Mouse (Mus musculus) fat pad, adult 2 months (tissue): ENCODE data around the gene Olfr822.
"Not testable (repeated sequence)": the region's sequence is repeated elsewhere in the genome, so short reads cannot be mapped to it uniquely, and the experiment has no call there.

Experiments
- DNase-seq: peaks from one replicate; pipeline ENCODE4 v3.0.0-alpha.2; 2011; ENCODE audit warnings: low read depth, low spot score; ENCODE audit errors: extremely low read depth

Olfr822 gene

DNA sequence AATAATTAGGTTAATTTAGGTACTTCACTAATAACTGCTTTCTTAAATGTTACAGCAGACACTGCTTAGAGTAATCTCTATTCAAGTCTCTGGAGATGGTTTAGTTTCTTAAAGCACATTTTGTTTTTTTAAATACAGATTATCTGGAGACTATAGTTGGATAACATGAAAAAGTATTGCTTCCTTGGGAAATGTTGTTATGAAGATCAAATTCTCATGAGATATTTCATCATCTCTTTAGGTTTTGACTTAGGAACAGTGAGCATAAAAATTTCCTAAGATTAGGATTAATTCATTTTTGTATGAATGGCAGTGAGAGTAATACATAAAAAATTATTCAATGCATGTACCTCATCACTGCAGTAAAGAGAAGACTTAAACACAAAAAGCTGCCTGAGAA is at the start of gene Olfr822:
Olfr822 (plus strand) TSS at position 301 of the 400 bp plus-strand sequence.
- DNase-seq: no peak

GRCm38 (mm10) chr10:130030048-130030447 is 41.0 kb upstream of the Olfr822 start, which contains the start of gene Olfr821:
Olfr821 (plus strand) TSS chr10:130030348.
- DNase-seq: no peak

DNA sequence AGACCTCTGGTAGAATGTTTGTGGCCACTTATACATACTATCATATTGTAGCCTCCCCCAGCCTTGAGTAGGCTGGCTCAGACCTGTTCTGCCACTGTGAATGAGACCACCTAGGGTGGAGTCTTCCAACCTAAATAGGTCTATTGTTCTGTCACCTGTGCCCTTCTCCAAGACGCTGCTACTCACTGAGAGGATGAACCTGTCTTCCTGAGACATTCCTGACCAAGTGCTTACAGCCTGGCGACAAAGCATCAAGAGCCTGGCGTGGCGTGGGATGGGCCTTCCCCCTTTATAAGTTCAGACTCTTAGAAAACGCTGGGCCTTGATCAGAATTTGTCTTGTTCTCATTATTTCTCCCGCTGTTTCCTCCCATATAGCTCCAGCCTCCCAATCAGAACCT is 33.9 kb upstream of the Olfr822 start:
- DNase-seq: no peak

DNA sequence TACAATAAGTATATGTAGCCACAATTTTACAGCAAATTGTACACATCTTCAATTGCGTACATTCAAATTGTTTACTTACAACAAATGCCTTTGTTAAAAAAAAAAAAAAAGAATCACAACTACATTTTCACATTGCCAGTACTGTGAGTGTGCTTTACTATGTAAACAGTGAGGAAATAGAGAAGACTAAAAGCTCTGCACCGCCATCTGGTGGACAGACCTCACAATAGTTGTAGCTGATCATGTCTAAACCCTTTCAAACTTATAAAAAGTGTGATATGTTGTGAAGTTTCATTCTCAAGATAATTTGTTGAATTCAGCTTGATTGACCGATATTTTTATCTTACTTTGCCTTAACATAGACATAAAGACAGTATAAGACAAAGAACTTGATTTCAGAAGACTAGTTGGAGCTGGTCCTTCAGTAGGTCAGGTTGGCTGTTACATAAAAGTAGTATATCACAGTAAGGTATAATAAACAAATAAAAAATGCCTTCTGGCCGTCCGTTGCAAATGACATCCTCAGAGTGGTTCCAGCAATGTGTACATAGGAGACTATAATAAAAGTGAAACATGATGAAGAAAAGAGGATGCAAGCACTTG is 21.9 kb downstream of the Olfr822 start:
- no peak for DNase-seq

GRCm38 (mm10) chr10:130096104-130096503 is 25.1 kb downstream of the Olfr822 start:
- no peak for DNase-seq

DNA sequence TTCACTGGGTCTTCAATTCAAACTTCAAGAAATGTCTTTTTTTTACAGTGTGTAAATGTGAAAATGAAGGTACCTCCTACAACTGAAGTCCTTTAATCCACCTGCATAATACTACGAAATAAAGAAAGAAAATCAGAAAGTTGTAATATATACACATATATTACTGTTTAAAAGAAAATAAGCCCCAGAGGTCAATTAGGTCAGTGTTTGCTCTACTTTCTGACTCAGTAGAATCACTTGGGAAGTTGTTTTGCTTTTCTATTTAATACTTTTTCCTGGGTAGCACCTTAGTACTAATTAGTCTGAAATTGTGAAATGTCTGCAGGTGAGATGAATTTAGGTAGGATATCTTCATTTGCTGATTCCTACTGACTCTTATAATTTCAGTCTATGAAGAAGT is 44.3 kb downstream of the Olfr822 start, which contains the start of gene Olfr823:
Olfr823 (minus strand) TSS at position 101 of the 400 bp plus-strand sequence.
- DNase-seq: not testable (repeated sequence)

DNA sequence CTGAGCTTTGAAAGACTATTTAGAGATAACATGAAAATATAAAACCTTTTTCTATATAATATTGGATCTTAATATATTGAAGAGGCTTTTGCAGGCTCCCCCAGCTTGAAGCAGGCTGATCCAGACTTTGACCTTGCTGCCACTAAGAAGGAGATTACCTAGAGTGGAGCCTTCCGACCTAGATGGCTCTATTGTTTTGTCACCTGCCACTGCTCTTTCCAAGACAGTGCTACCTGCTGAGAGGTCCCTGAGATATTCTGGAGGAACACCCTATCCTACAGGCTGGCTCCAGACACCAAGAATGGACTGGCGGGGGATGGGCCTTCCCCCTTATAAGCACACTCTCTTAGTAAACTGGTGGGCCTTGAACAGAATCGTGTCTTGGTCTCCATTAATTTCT is 45.0 kb downstream of the Olfr822 start:
- not testable (repeated sequence) for DNase-seq
